ENCODE assay signal across 9 mouse cellular contexts in genomic region chr4:135854630-135855029, GRCm38 (mm10). TPM values are rescaled to one million over a fixed set of nuclear protein-coding genes. Genes with fewer than 3 reads are reported as not detected.
DNase-seq lines count a peak whose midpoint lies in the region; ATAC-seq and TF ChIP-seq lines count a peak whose summit lies in the region.
"Had no signal": no experiment of that assay in that cellular context is flagged by ENCODE, and none has a peak within 500 bp of the region (broad histone marks: within the 10 kb centered on the region; RNA-seq: fewer than 3 reads in every experiment).

No protein-coding gene starts in this region.

- no peak for TF ChIP-seq CTCF in intestine, postnatal 0 days (IDR thresholded peaks at IDR 0.05; ENCODE audit: low read depth)

- no peak for DNase-seq in kidney, postnatal 14 days
- DNase-seq in forebrain, embryonic 10.5 days (ENCODE audit: extremely low spot score, low spot score), result no peak
- no peak for DNase-seq in neural tube, embryonic 11.5 days (ENCODE audit: low spot score)
- DNase-seq in gastrocnemius, adult 8-10 months (ENCODE audit: low spot score in 2 of 2), result no peak
- DNase-seq in adrenal gland, adult 18-20 months (ENCODE audit: low spot score in 2 of 2), result no peak
- no peak for DNase-seq in cerebellum, adult 11-12 months
- DNase-seq: cerebellum, postnatal 36 days had no signal

- H3K4me1 ChIP-seq in kidney, embryonic 16.5 days (ENCODE audit: insufficient read depth, low read length), result peaks cover 26% of the 10 kb centered on the region
- peaks cover 58% of the 10 kb centered on the region for H3K4me1 ChIP-seq in forebrain, embryonic 10.5 days
- H3K4me1 ChIP-seq in intestine, postnatal 0 days (replicated peaks; ENCODE audit: control insufficient read depth, insufficient read depth, low read length), result no peaks in the 10 kb centered on the region; the same call in 1 of the 2 replicates
- peaks cover 22% of the 10 kb centered on the region; the same call in 1 of the 2 replicates for H3K4me1 ChIP-seq in neural tube, embryonic 11.5 days (ENCODE audit: control insufficient read depth, insufficient read depth, low read length)

- H3K4me3 ChIP-seq in kidney, embryonic 16.5 days (ENCODE audit: low read length), result no peak overlapping the region
- H3K4me3 ChIP-seq in forebrain, embryonic 10.5 days, result peak overlapping the region; percentile 91
- 0 out of 2 replicates have a peak overlapping the region, but pooled peaks have one; percentile 94 for H3K4me3 ChIP-seq in intestine, postnatal 0 days (ENCODE audit: low read depth, low read length)
- no peak overlapping the region for H3K4me3 ChIP-seq in neural tube, embryonic 11.5 days (ENCODE audit: low read depth, low read length)

- H3K4me2 ChIP-seq in kidney, embryonic 16.5 days (replicated peaks; ENCODE audit: low read depth, low read length), result peak overlapping the region; percentile 74
- peak overlapping the region; percentile 84; the same call in 1 of the 2 replicates for H3K4me2 ChIP-seq in intestine, postnatal 0 days (replicated peaks; ENCODE audit: low read depth)
- H3K4me2 ChIP-seq in neural tube, embryonic 11.5 days (ENCODE audit: low read depth), result peak overlapping the region; percentile 89; the same call in 1 of the 2 replicates

- peak overlapping the region; percentile 100 for H3K27ac ChIP-seq in kidney, embryonic 16.5 days (ENCODE audit: low read length)
- peak overlapping the region; percentile 100 for H3K27ac ChIP-seq in forebrain, embryonic 10.5 days
- no peak overlapping the region for H3K27ac ChIP-seq in intestine, postnatal 0 days (ENCODE audit: low read depth, low read length)
- no peak overlapping the region for H3K27ac ChIP-seq in neural tube, embryonic 11.5 days (ENCODE audit: low read depth, low read length)

- peak overlapping the region; percentile 91 for H3K9ac ChIP-seq in kidney, embryonic 16.5 days (replicated peaks; ENCODE audit: low read length)
- no peak overlapping the region for H3K9ac ChIP-seq in intestine, postnatal 0 days (ENCODE audit: low read depth, low read length)
- peak overlapping the region; percentile 97 for H3K9ac ChIP-seq in neural tube, embryonic 11.5 days (ENCODE audit: low read length)

- ATAC-seq in kidney, embryonic 16.5 days (ENCODE audit: low FRiP score, low TSS enrichment), result no peak
- ATAC-seq in intestine, postnatal 0 days, result no peak
- no peak for ATAC-seq in neural tube, embryonic 11.5 days (ENCODE audit: insufficient read depth, low FRiP score, low TSS enrichment)

- WGBS in kidney, embryonic 16.5 days, result 74% methylated on average over 11 of the region's 11 CpGs
- 76% methylated on average over 11 of the region's 11 CpGs for WGBS in forebrain, embryonic 10.5 days
- WGBS in intestine, postnatal 0 days, result 70% methylated on average over 11 of the region's 11 CpGs
- 77% methylated on average over 11 of the region's 11 CpGs for WGBS in neural tube, embryonic 11.5 days

- no peaks in the 10 kb centered on the region for H3K27me3 ChIP-seq in kidney, embryonic 16.5 days (ENCODE audit: insufficient read depth, low read length)
- no peaks in the 10 kb centered on the region for H3K27me3 ChIP-seq in forebrain, embryonic 10.5 days (ENCODE audit: poor library complexity, severe bottlenecking)
- no peaks in the 10 kb centered on the region for H3K27me3 ChIP-seq in intestine, postnatal 0 days (replicated peaks; ENCODE audit: control insufficient read depth, insufficient read depth, low read length)
- no peaks in the 10 kb centered on the region for H3K27me3 ChIP-seq in neural tube, embryonic 11.5 days (ENCODE audit: control insufficient read depth, insufficient read depth, low read length)

- no peaks in the 10 kb centered on the region for H3K9me3 ChIP-seq in kidney, embryonic 16.5 days (ENCODE audit: low read length)
- no peaks in the 10 kb centered on the region for H3K9me3 ChIP-seq in forebrain, embryonic 10.5 days
- no peaks in the 10 kb centered on the region for H3K9me3 ChIP-seq in intestine, postnatal 0 days (ENCODE audit: control insufficient read depth)
- no peaks in the 10 kb centered on the region for H3K9me3 ChIP-seq in neural tube, embryonic 11.5 days (ENCODE audit: control insufficient read depth, low read length)

- H3K36me3 ChIP-seq in kidney, embryonic 16.5 days (ENCODE audit: insufficient read depth, low read length), result peaks cover 4% of the 10 kb centered on the region; the same call in 1 of the 2 replicates
- H3K36me3 ChIP-seq in forebrain, embryonic 10.5 days (replicated peaks), result peaks cover 11% of the 10 kb centered on the region
- peaks cover 3% of the 10 kb centered on the region; the same call in 1 of the 2 replicates for H3K36me3 ChIP-seq in intestine, postnatal 0 days (ENCODE audit: control insufficient read depth, insufficient read depth)
- 0 out of 2 replicates have a peak, but pooled peaks cover 2% of the 10 kb centered on the region for H3K36me3 ChIP-seq in neural tube, embryonic 11.5 days (ENCODE audit: control insufficient read depth, insufficient read depth, low read length)

RNA-seq across cellular contexts. Expression of gene Srsf10, which starts 0.9 kb away (rescaled TPM):
- 242 and 253 TPM in 2 replicates for polyA plus RNA-seq in kidney, embryonic 16.5 days (2015; fragmentation: Nextera tagmentation; extraction: Ambion mirVana)
- 383 and 421 TPM in 2 replicates for polyA plus RNA-seq in forebrain, embryonic 10.5 days (2016; fragmentation: Nextera tagmentation; extraction: Ambion mirVana)
- 84.2 and 89.2 TPM in 2 replicates for polyA plus RNA-seq in intestine, postnatal 0 days (2015; fragmentation: Nextera tagmentation; extraction: Ambion mirVana)
- polyA plus RNA-seq in neural tube, embryonic 11.5 days (2014; fragmentation: Nextera tagmentation; extraction: Ambion mirVana), result 349 and 359 TPM in 2 replicates
- total RNA-seq in gastrocnemius, adult 8-10 months (2022), result 10 to 100 TPM; 14.3 to 27.1 (median 22.0) TPM
- total RNA-seq in adrenal gland, adult 18-20 months (2021), result 100 to 1,000 TPM in 1 of 2 experiments, 10 to 100 TPM in 1; 95.5 to 115 TPM

RNA-seq across cellular contexts. Expression of gene Pnrc2, which starts 19.0 kb away (rescaled TPM):
- 211 and 212 TPM in 2 replicates for polyA plus RNA-seq in kidney, embryonic 16.5 days (2015; fragmentation: Nextera tagmentation; extraction: Ambion mirVana)
- polyA plus RNA-seq in forebrain, embryonic 10.5 days (2016; fragmentation: Nextera tagmentation; extraction: Ambion mirVana), result 205 and 219 TPM in 2 replicates
- polyA plus RNA-seq in intestine, postnatal 0 days (2015; fragmentation: Nextera tagmentation; extraction: Ambion mirVana), result 103 and 114 TPM in 2 replicates
- polyA plus RNA-seq in neural tube, embryonic 11.5 days (2014; fragmentation: Nextera tagmentation; extraction: Ambion mirVana), result 196 and 201 TPM in 2 replicates
- 10 to 100 TPM; 30.2 to 36.3 (median 32.7) TPM for total RNA-seq in gastrocnemius, adult 8-10 months (2022)
- total RNA-seq in adrenal gland, adult 18-20 months (2021), result 100 to 1,000 TPM in 1 of 2 experiments, 10 to 100 TPM in 1; 89.4 to 111 TPM

RNA-seq across cellular contexts. Expression of gene Cnr2, which starts 40.6 kb away (rescaled TPM):
- polyA plus RNA-seq in kidney, embryonic 16.5 days (2015; fragmentation: Nextera tagmentation; extraction: Ambion mirVana), result 1.0 and 1.1 TPM in 2 replicates
- 0.30 and 0.48 TPM in 2 replicates for polyA plus RNA-seq in forebrain, embryonic 10.5 days (2016; fragmentation: Nextera tagmentation; extraction: Ambion mirVana)
- 0.14 and 0.24 TPM in 2 replicates for polyA plus RNA-seq in intestine, postnatal 0 days (2015; fragmentation: Nextera tagmentation; extraction: Ambion mirVana)
- 0.38 and 1.0 TPM in 2 replicates for polyA plus RNA-seq in neural tube, embryonic 11.5 days (2014; fragmentation: Nextera tagmentation; extraction: Ambion mirVana)
- total RNA-seq in gastrocnemius, adult 8-10 months (2022), result under 1 TPM in 3 of 4 experiments, not detected in 1; 0.05 to 0.11 (median 0.07) TPM
- 1 to 10 TPM in 1 of 2 experiments, under 1 TPM in 1; 0.93 to 1.8 TPM for total RNA-seq in adrenal gland, adult 18-20 months (2021)

Comparison
In these comparisons a context has a peak if more than half of its experiments do, and no peak if none do; other contexts are left out.
1. H3K27ac ChIP-seq: peak in kidney, embryonic 16.5 days (single experiment) and forebrain, embryonic 10.5 days (single experiment); none in intestine, postnatal 0 days (single experiment) and neural tube, embryonic 11.5 days (single experiment).
2. H3K4me3 ChIP-seq: peak in forebrain, embryonic 10.5 days (single experiment) and intestine, postnatal 0 days (single experiment); none in kidney, embryonic 16.5 days (single experiment) and neural tube, embryonic 11.5 days (single experiment).
3. Peak in every context shown above with its lines, with median percentiles within 50 percentile points of each other: H3K4me2 ChIP-seq.